ENCODE assay signal across 8 mouse cellular contexts in genomic region chr19:25672101-25672950, GRCm38 (mm10). TPM values are rescaled to one million over a fixed set of nuclear protein-coding genes. Genes with fewer than 3 reads are reported as not detected.
DNase-seq lines count a peak whose midpoint lies in the region; ATAC-seq and TF ChIP-seq lines count a peak whose summit lies in the region.

TSS of gene Dmrt2 (plus strand) at chr19:25672411.

- peak within 1 kb of the TSS; percentile 76 for H3K4me2 ChIP-seq in forebrain, embryonic 11.5 days (ENCODE audit: low read depth, low read length, severe bottlenecking)
- H3K4me2 ChIP-seq in heart, embryonic 16.5 days (ENCODE audit: low read depth, low read length), result peak within 1 kb of the TSS; percentile 73
- peak within 1 kb of the TSS; percentile 63 for H3K4me2 ChIP-seq in neural tube, embryonic 15.5 days

- H3K27ac ChIP-seq in forebrain, embryonic 11.5 days (ENCODE audit: low read depth, low read length), result no peak within 1 kb of the TSS
- H3K27ac ChIP-seq in heart, embryonic 16.5 days (ENCODE audit: low read length), result no peak within 1 kb of the TSS
- no peak within 1 kb of the TSS for H3K27ac ChIP-seq in neural tube, embryonic 15.5 days (replicated peaks)

- TF ChIP-seq CTCF in C2C12 (IDR thresholded peaks at IDR 0.05; ENCODE audit: control insufficient read depth, insufficient read depth, insufficient read length), result no peak

- H3K79me3 ChIP-seq in C2C12 (ENCODE audit: low read depth), result no peaks in the 10 kb centered on the region

- H3K4me3 ChIP-seq in C2C12 (ENCODE audit: insufficient read depth, poor library complexity, severe bottlenecking), result peak within 1 kb of the TSS; percentile 44
- peak within 1 kb of the TSS; percentile 37 for H3K4me3 ChIP-seq in forebrain, embryonic 11.5 days (ENCODE audit: low read depth, low read length)
- peak within 1 kb of the TSS; percentile 53 for H3K4me3 ChIP-seq in heart, embryonic 16.5 days (ENCODE audit: low read length)
- peak within 1 kb of the TSS; percentile 35 for H3K4me3 ChIP-seq in neural tube, embryonic 15.5 days (replicated peaks)

- H3K36me3 ChIP-seq in C2C12 (ENCODE audit: control insufficient read depth, insufficient read depth), result no peaks in the 10 kb centered on the region
- no peaks in the 10 kb centered on the region for H3K36me3 ChIP-seq in forebrain, embryonic 11.5 days (ENCODE audit: control insufficient read depth, insufficient read depth, low read length)
- H3K36me3 ChIP-seq in heart, embryonic 16.5 days (ENCODE audit: control insufficient read depth, insufficient read depth), result no peaks in the 10 kb centered on the region
- no peaks in the 10 kb centered on the region for H3K36me3 ChIP-seq in neural tube, embryonic 15.5 days

- H3K27me3 ChIP-seq in C2C12 (ENCODE audit: control insufficient read depth, insufficient read depth, insufficient read length), result no peaks in the 10 kb centered on the region
- H3K27me3 ChIP-seq in forebrain, embryonic 11.5 days (ENCODE audit: control insufficient read depth, insufficient read depth, low read length), result peaks cover 87% of the 10 kb centered on the region
- peaks cover 90% of the 10 kb centered on the region for H3K27me3 ChIP-seq in heart, embryonic 16.5 days (ENCODE audit: control insufficient read depth, insufficient read depth, low read length)
- H3K27me3 ChIP-seq in neural tube, embryonic 15.5 days (replicated peaks), result peaks cover 94% of the 10 kb centered on the region

- peak; percentile 99 for ATAC-seq in forebrain, embryonic 11.5 days (replicated peaks; ENCODE audit: low FRiP score)
- peak; percentile 95 for ATAC-seq in heart, embryonic 16.5 days (replicated peaks; ENCODE audit: extremely low read depth, insufficient read depth, low FRiP score)
- ATAC-seq in neural tube, embryonic 15.5 days (ENCODE audit: low FRiP score), result peak; percentile 89

- H3K9me3 ChIP-seq in forebrain, embryonic 11.5 days (ENCODE audit: control insufficient read depth, low read length), result no peaks in the 10 kb centered on the region
- no peaks in the 10 kb centered on the region for H3K9me3 ChIP-seq in heart, embryonic 16.5 days (replicated peaks; ENCODE audit: control insufficient read depth, low read length)
- no peaks in the 10 kb centered on the region for H3K9me3 ChIP-seq in neural tube, embryonic 15.5 days (replicated peaks)

- no peak within 1 kb of the TSS for H3K9ac ChIP-seq in forebrain, embryonic 11.5 days (ENCODE audit: low read length)
- H3K9ac ChIP-seq in heart, embryonic 16.5 days (ENCODE audit: low read length), result peak within 1 kb of the TSS; percentile 3; the same call in 1 of the 2 replicates
- no peak within 1 kb of the TSS for H3K9ac ChIP-seq in neural tube, embryonic 15.5 days (replicated peaks)

- H3ac ChIP-seq in C2C12 (ENCODE audit: control insufficient read depth, insufficient read length, low read depth), result peak within 1 kb of the TSS; percentile 66

- peaks cover 12% of the 10 kb centered on the region; the same call in 1 of the 2 replicates for H3K4me1 ChIP-seq in forebrain, embryonic 11.5 days (replicated peaks; ENCODE audit: control insufficient read depth, insufficient read depth, low read length)
- H3K4me1 ChIP-seq in heart, embryonic 16.5 days (ENCODE audit: control insufficient read depth, insufficient read depth, low read length), result peaks cover 19% of the 10 kb centered on the region
- H3K4me1 ChIP-seq in neural tube, embryonic 15.5 days, result peaks cover 23% of the 10 kb centered on the region

- WGBS in forebrain, embryonic 11.5 days, result under 1% methylated on average over 44 of the region's 44 CpGs
- under 1% methylated on average over 44 of the region's 44 CpGs for WGBS in heart, embryonic 16.5 days
- WGBS in neural tube, embryonic 15.5 days, result under 1% methylated on average over 44 of the region's 44 CpGs

- DNase-seq in brain, adult 2 months (ENCODE audit: low read depth, low spot score), result peak; percentile 62
- DNase-seq in forebrain, embryonic 11.5 days (ENCODE audit: low spot score), result peak; percentile 93
- DNase-seq in kidney, postnatal 10 days, result peak; percentile 79
- peak; percentile 56 to 64 for DNase-seq in lung, adult 18-20 months
- DNase-seq in thymus, postnatal 14 days, result peak; percentile 46

- H3K79me2 ChIP-seq in C2C12 (ENCODE audit: control insufficient read depth, insufficient read depth), result no peaks in the 10 kb centered on the region

TF ChIP-seq in C2C12, 6 proteins besides CTCF, POLR2A, EP300 and RAD21:
- TF ChIP-seq USF1 (IDR thresholded peaks at IDR 0.05; ENCODE audit: low read depth) (no peak), MYOG (IDR thresholded peaks at IDR 0.05; ENCODE audit: control insufficient read depth, extremely low read depth, insufficient read length) (no peak), MAX (IDR thresholded peaks at IDR 0.05) (no peak), FOSL1 (IDR thresholded peaks at IDR 0.05; ENCODE audit: insufficient read depth, low read length, poor library complexity, severe bottlenecking) (no peak), MYOD1 (IDR thresholded peaks at IDR 0.05; ENCODE audit: control insufficient read depth, insufficient read length, low read depth) (no peak), CEBPB (IDR thresholded peaks at IDR 0.05; ENCODE audit: low read depth) (no peak)
TF ChIP-seq in C2C12: peak in this region for 0.

RNA-seq across cellular contexts. Expression of gene Dmrt2, which starts in this region (rescaled TPM):
- polyA plus RNA-seq in C2C12 (2012; fragmentation: generic; extraction: Trizol), result 1.4 TPM
- polyA plus RNA-seq in forebrain, embryonic 11.5 days (2014; fragmentation: Nextera tagmentation; extraction: Ambion mirVana), result 0.41 and 0.48 TPM in 2 replicates
- 2.5 and 4.8 TPM in 2 replicates for polyA plus RNA-seq in heart, embryonic 16.5 days (2015; fragmentation: Nextera tagmentation; extraction: Ambion mirVana)
- 0.27 and 6.4 TPM in 2 replicates for polyA plus RNA-seq in neural tube, embryonic 15.5 days (2015; fragmentation: Nextera tagmentation; extraction: Ambion mirVana)

Comparison
In these comparisons a context has a peak if more than half of its experiments do, and no peak if none do; other contexts are left out.
1. Peak in DNase-seq, ATAC-seq, H3K4me3 ChIP-seq and H3K4me2 ChIP-seq in forebrain, embryonic 11.5 days; RNA of the gene not detected or under 1 TPM.